Mouse (Mus musculus): ENCODE results near the gene Ddo.

Ddo gene

DNA sequence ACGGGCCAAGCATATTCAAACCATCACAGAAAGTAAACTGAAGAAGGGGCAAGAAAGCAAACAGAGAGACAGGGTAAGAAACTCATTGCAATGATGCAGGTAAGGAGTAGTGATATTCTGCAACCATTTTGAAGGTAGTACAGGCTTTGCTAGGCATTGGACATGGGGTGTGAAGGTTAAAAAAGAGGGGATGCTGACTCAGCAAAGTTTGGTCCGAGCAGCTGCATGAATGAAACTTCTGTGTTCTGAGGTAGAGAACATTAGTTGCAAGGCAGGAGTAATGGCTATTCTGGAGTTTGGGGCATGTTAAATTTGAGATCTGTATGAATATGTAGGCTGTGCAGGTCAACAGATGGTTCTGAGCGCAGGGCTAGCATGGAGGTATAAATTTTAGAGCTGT, 35.5 kb downstream of the Ddo start:
- no peak for DNase-seq (ENCODE audit: low spot score in 2 of 2)

DNA sequence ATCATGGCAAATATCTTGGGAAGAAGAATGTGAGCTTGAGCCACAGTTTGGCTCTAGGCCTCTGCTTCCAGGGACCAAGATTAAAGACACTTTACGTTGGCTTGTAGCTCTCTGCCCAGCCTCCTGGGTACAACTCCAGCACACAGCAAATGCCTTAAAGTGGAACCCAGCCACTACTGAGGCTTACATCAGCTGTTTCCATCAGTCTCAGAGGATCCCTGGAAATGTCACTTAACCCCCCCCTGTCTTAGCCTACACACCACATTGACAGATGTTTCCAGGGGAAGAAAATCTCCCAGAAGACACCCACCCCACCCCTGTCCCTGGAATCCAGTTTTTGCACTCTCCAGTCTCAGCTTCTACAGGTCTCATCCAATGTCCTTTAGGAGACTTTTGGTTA, 37.1 kb downstream of the Ddo start:
- no peak for DNase-seq (ENCODE audit: low spot score in 2 of 2)

DNA sequence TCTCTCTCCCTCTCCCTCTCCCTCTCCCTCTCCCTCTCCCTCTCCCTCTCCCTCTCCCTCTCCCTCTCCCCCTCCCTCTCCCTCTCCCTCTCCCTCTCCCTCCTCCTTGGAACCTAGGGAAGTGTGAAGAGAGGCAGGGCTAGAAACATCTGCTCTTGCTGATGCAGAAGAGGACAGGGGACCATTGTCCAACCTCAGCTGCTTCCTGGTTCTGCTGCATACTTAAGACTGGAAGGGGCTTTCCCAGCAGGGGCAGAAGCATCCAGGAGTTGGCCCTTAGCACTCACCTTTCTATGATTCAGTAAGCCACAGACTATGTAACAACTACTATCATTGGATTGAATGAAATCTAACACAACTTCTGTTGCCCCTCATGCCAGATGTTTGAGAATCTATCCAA, 38.8 kb downstream of the Ddo start:
- DNase-seq (ENCODE audit: low spot score in 2 of 2), result no peak

DNA sequence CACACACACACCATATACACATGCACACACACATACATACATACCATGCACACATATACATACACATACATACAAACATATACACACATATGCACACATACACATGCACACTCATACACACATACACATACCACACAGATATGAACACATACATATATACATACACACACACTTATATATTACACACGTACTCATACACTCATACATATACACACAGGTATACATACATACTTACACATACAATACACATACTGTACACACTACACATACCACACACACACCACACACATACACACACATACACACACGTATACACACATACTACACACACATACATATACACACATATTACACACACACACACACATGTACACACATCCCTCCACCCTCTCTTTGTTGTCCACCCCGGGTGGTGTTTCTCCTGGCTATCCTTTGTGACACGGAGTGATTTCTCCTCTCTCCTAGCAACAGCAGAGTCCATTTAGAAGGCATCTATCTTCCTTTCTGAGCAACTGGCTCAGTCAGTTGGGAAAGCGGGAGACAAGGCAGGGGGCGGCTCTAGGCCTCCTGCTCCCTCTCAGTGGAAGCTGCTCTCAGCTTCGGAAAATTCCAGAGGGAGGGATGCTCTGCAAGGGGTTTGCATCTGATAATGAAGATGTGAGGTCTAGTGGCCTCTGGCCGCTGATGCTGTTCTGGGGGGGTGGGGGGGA, 42.9 kb downstream of the Ddo start:
- DNase-seq (ENCODE audit: low spot score in 2 of 2), result no peak

DNA sequence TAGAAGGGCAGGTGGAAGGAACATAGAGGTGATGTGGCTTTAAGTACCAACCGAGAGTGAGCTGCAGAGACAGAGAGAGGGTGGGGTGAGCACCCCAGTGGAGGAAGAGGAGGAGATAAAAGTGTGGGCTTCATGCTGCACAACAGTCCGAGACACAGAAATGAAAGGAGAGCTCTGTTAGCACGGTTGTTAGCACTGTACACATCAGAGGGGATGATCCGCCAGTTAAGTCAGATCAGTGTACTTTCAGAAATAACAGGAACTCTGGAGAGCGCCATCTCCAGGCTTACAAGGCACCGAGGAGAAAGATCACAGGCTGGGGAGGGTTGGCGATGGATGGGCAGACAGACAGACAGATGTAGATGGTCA, 43.5 kb downstream of the Ddo start:
- DNase-seq (ENCODE audit: low spot score in 2 of 2), result no peak

DNA sequence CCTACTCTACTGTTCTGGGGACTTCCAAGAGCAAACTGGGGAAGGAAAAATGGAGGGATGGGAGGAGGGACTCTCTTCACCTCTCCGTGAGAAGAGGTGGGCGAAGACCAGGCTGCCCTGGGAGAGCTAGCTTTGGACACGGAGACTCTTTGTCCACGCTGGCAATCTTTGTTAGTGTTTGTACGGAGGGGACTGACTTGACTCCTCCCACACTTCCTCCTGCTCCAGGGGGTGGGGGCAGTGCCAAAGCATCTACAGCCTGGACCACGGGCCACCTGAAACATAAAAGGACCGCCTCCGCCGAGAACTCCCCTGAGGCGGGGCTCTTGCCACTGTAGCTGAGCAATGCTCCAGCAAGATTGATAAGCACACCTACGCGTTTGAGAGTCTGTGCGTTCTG, 44.3 kb downstream of the Ddo start:
- DNase-seq (ENCODE audit: low spot score in 2 of 2), result no peak

DNA sequence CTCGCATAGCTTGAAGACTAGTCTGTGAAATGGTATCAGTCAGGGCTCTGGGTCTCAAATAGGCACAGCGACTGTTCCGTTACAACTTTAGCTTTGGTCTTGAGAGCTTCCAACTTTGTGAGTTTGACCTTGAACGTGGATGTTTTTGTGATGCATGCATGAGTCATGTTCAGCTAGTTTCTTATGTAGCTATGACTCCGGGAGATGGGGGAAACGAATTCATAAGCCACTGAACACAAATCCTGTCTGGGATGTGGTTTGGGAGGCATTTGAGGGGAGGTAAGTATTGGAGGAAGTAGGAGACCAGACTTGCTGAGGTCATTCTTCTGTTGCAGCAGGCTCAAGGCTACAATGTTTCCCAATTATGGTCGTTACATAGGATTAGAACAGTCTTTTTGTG, 46.1 kb downstream of the Ddo start:
- no peak for DNase-seq (ENCODE audit: low spot score in 2 of 2)

DNA sequence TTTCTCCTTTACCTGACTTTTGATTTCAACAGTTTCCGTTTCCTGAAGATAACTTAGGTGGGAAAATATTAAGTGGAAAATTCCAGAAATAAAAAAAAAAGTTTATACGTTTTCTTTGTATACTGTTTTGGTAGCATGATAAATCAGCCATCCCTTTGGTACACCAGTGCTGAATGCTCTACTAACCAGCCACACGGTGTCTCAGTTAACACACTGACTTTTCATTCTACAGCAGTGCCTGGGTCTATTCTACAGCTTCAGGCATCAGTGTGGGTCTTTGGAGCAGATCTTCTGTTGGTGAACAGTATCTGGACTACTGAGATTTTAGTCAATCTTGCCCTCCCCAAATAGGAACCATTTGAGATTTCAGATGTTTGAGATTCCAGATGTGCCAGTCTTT, 48.7 kb downstream of the Ddo start:
- no peak for DNase-seq (ENCODE audit: low spot score in 2 of 2)

DNA sequence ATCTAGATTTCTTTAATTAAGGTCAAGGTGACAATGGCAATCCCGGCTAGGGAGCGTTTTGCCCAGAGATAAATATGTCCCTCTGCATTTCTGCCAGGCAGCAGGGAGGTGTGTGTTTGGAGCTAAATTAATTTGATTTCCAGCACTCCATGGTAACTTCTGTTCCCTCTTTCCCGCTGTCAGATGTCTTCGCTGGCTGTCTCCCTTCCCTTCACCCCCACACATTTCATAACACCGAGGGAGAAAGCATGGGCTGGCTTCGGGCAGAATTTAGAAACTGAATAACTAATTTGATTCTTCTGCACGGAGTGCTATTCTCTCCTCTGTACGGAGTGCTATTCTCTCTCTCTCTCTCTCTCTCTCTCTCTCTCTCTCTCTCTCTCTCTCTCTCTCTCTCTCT, 52.7 kb downstream of the Ddo start:
- no peak for DNase-seq (ENCODE audit: low spot score in 2 of 2)

DNA sequence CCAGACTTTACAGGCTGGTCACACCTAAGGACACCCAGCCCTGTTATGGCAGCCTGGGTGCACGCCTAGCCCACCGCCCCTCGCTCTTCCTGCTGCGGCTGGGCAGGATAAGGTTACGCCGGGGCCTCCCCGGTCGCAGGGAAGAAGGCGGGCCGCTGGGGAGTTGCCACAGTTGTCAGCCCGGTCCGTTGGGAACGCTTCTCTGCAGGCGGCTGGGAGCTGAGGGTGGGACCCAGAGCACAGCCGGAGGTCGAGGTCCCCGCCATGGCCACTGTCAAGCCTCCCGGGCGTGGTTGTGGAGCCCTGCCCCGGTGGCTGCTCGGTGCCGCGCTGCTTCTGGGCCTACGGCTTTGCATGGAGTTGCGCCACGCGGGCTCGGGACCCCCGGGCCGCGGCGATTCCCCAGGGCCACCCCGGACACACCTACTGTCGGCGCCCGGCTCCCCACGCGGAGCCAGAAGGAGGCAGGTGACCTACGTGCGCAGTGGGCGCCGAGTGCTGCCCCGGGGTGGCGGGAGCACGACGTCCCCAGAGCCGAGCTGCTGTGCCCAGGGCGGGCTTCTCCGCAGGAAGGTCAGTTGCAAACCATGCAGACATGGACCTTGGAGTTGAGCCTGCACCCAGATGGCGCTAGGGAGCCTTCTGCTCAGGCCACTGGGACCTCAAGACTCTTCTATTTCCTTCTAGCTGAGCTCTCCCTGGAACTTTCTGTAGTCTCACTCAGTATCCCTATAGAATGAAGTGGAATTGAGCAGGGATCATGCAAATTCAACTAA, 53.5 kb downstream of the Ddo start, which contains the start of gene Mettl24:
TSS of gene Mettl24 (plus strand) at position 191 of the 776 bp plus-strand sequence.
- DNase-seq (ENCODE audit: low spot score in 2 of 2), result peak in 1 of 2 experiments; percentile 2

DNA sequence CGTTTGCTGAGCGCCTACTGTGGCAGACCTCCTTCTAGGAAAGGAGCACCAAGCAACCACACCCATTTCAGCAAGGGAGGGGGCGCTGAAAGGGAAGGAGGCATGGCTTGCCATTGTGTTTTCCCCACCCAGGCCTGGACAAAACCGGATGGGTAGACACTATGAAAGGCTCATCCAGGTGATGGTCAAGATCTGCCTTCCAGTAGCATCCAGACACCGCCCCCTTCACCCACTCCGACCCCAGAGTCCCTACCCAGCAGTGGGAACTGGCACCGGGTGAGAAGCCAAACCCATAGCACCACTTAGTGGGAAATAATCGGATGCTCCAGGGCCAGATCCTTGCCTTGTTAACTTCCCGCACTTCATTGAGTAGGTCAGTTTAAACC, 54.0 kb downstream of the Ddo start:
- no peak for DNase-seq (ENCODE audit: low spot score in 2 of 2)

DNA sequence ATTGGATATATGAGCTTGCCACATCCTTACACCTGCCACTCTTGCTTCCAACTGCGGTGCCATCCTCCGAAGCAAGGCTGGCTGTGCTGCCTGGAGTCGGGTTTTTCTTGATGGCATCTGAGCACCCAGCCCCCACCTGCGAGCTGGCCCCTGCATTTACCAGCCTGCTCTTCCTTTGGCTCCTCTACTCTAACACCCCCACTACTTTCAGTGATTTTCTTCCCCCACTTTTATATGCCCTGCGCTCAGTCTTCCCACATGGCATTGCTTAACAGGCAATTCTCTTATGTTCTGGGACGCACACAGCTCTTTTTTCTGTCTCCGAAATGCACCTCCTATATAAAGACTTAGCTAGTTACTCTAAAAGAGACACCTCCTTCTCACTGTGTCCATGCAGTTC, 54.5 kb downstream of the Ddo start:
- no peak for DNase-seq (ENCODE audit: low spot score in 2 of 2)

DNA sequence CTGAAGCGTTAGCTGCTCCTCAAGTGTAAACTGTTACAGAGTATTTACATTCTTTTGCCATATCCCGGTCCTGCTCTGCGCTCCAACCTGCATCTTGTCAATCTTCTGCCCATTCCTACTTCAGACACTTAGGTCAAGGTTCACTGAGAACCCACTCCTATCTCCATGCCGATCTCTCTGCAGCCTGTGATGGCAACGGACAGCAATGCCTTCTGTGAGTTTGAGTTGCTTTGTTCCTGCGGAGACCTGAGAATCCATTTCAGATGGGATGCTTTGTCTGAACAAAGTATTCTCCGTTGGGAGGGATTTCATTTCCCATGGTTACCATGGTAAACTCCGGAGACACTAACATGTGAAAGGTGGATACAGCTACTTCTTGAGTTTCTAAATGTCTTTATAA, 55.8 kb downstream of the Ddo start:
- DNase-seq (ENCODE audit: low spot score in 2 of 2), result no peak

DNA sequence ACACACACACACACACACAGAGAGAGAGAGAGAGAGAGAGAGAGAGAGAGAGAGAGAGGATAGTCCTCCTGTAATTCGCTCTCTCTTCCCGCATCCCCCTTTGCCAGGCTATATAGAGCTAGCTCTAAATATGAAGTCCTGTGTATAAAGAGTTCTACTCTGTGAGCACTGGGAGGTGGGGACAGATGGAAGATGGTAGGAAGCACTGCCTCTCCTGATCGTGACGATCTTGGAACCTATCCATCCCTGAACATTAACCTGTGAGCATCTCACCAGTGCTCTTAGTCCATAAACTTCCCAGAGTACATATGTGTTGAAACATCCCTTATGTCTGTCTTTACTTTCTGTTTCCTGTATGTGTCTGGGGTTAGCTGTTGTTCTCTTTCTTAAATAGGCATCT, 57.2 kb downstream of the Ddo start:
- DNase-seq (ENCODE audit: low spot score in 2 of 2), result no peak

DNA sequence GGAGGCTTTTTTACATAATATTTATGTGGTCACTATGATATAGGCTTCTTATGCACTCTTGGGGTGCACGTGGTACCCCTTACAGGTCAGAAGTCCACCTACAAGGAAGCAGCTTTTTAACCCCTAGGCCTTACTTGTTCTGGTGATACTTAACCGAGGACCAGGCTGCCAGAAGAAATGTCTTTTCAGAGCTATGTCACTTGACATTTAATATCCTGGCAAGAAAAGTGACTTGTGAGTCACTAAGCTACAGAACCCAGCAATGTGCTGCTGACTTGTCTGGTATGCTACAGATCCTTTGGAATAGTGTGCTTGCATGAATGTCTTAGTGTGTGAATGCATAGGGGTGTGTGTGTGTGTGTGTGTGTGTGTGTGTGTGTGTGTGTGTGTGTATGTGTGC, 57.6 kb downstream of the Ddo start:
- DNase-seq (ENCODE audit: low spot score in 2 of 2), result no peak

DNA sequence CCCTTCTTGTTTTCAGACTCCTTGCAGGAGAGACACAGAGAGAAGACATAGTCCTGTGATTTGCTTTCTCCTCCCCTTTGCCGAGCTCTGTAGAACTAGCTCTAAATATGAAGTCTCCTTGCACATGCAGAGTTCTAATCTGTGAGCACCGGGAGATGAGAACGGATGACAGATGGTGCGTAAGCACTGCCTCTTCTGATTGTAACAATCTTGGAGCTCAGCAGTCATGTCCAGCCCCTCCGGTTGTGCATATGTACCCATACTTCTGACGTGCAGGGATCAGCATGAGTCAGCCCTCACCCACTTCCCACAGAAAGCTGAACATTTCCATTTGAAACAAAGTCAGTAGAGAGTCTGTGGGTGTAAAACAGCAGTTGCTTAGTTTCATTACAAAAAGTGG, 58.5 kb downstream of the Ddo start:
- DNase-seq (ENCODE audit: low spot score in 2 of 2), result no peak

DNA sequence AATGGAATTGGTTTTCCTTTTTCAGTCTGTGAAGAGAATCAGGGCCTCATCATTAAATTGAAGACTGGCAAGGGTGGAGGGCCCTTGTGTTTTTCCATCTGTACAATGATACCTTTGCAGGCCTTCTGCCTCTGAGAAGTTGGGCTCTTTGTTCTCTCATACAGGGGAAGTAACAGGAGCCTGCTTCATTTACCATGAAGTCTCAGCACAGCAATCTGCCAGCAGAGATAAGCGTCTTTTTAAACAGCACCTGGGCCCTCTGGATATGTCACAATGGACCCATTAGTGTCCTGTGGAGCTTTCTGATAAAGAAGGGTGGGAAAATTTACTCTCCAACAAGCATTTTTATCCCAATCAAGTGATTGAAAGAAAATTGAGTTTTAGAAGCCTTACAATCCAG, 59.1 kb downstream of the Ddo start:
- DNase-seq (ENCODE audit: low spot score in 2 of 2), result no peak

DNA sequence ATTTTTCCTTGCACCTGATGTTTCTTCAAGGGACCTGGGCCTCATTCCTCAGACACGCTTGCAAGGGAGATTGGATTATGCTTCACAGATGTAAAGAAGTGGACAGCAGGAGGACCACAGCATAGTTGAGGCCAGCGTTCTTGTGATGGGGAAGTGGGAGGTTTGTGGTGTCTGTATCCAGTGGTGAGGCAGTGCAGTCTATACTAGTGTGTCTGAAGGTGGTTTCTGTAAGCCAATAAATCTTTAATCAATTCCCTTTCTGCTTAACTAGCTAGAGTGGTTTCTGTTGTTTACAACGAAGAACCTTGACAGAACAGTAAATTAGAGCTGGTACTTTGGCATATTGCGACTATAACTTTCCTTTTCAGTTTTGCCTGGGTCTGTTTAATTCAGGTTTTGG, 68.8 kb downstream of the Ddo start:
- DNase-seq (ENCODE audit: low spot score in 2 of 2), result no peak

DNA sequence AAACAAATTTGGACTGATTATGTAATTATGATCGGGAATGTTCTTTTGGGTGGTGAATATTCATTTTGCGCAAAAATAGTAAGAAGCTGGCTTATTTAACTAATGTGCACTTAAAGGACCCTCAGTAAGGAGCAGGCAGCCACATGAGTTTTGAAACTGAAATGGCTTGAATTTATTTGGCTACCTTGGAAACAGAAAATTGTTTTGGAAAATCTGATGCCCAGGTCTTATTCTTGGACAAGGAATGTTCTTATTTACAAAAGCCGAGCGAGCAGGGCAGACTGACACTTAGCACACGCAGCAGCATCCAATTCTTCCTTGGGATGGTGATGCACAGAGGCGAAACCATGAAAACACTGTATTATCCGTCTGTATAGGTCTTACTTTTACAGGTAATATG, 81.3 kb downstream of the Ddo start:
- DNase-seq (ENCODE audit: low spot score in 2 of 2), result no peak

DNA sequence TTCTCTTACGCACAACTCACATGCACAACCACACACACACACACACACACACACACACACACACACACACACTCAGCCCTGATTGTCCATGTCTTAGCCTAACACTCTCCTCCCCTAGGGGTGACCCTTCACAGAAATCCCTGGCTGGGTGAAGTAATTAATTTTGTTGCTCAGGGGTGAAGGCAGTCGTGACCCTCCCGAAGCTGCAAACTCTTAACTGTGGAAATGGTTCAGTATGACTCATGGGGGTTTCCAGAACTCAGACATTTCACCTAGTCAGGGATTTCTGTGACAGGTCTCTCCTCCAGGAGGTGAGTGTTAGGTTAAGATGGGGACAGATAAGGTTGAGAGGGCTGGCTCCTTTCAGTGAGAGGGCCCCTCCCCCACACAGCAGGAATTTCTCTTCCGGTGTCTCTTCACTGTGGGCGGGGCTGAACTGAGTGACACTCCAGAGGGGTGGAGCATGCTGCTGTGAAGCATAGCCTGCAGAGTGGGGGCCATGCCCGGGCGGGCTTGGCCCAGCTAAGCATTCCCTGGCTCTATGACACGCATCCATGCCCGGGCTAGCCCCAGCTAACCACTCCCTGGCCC, 83.3 kb downstream of the Ddo start:
- no peak for DNase-seq (ENCODE audit: low spot score in 2 of 2)

DNA sequence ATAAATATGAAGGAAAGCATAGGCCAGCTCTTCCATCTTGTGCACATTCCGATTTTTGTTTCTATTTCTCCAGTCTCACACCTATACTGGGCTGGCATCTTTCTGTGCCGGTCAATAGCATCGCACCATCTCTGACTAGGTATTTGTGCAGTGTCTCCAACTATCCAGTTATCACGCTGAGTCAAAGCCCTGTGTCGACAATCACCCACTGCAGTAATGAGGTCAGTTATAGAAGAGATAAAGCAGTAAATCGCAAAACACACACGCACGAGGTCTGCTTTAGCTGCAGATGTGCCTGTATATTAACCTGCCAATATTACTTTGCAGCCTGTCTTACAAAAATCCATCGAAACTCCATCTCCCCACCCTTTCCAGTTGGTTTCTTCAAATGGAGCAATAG, 84.0 kb downstream of the Ddo start:
- no peak for DNase-seq (ENCODE audit: low spot score in 2 of 2)

DNA sequence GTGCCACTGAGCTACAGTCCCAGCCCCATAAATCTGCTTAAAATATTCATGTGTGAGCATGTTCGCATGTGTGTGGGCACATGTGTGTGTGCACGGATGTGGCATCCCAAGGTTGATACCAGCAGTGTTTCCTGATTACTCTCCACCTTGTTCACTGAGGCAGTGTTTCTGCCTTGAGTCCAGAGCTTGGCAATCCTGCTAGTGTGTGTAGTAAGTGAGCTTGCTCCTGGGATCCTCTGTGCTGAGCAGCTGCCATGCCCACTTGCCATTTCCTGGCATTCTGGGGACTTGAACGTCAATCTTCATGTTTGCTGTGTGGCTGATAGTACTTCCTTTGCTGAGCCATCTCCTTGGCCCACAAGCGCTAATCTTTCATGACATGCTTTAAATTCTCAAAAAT, 85.3 kb downstream of the Ddo start:
- no peak for DNase-seq (ENCODE audit: low spot score in 2 of 2)

DNA sequence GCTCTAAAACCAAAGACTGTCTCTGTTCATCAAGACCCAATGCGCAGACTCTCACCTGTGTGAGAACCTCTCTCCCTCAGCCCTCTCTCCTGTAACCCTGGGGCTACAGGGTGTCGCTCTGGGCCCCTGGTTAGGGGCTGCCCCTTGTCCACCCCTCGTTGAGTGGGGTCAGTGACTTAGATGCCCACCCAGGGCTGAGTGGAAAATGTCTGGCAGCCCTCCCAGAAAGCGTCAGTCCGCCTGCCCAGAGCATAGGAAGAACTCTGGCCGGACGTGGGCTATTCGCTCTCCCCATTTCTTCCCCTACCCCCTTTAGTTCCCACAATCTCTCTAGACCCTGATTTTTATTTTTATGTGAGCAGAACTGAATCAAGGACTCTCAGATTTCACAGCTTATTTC, 86.5 kb downstream of the Ddo start:
- no peak for DNase-seq (ENCODE audit: low spot score in 2 of 2)

Measured in spleen, postnatal 14 days (tissue).